Mouse (Mus musculus): ENCODE data around the gene Shoc2.
"Not testable (repeated sequence)": the region's sequence is repeated elsewhere in the genome, so short reads cannot be mapped to it uniquely, and the experiment has no call there.

The Shoc2 gene

GRCm38 (mm10) chr19:53943802-53944785, at the start of gene Shoc2, which contains the start of gene Bbip1:
Gene Shoc2 (plus strand): TSS chr19:53944306.
Gene Bbip1 (minus strand): TSS chr19:53944627.
- DNase-seq (ENCODE audit: low spot score), result peak; percentile 99

GRCm38 (mm10) chr19:53894538-53895121, 49.5 kb upstream of the Shoc2 start:
- no peak for DNase-seq (ENCODE audit: low spot score)

- DNase-seq (ENCODE audit: low spot score), result no peak
These were observed 46.1 kb upstream of the Shoc2 start for GRCm38 (mm10) chr19:53898046-53898445.

DNA sequence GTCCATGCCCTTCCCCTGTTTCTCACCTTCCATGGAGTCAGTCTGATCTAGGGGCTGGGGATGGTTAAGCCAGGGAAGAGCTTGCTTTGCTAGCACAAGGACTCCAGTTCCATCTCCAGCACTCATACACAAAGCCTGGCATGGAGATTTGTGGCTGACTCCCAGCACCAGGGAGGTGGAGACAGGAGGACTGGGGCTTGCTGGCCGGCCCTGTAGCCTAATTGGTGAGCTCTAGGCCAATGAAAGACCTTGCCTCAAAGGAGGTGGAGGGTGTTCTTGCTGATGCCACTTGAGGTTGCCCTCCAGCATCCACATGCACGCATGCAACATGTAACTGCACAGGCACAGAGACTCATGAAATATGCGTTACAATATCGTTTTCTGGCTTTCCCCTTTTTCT, 45.6 kb upstream of the Shoc2 start:
- no peak for DNase-seq (ENCODE audit: low spot score)

GRCm38 (mm10) chr19:53898970-53899900, 44.9 kb upstream of the Shoc2 start:
- no peak for DNase-seq (ENCODE audit: low spot score)

DNA sequence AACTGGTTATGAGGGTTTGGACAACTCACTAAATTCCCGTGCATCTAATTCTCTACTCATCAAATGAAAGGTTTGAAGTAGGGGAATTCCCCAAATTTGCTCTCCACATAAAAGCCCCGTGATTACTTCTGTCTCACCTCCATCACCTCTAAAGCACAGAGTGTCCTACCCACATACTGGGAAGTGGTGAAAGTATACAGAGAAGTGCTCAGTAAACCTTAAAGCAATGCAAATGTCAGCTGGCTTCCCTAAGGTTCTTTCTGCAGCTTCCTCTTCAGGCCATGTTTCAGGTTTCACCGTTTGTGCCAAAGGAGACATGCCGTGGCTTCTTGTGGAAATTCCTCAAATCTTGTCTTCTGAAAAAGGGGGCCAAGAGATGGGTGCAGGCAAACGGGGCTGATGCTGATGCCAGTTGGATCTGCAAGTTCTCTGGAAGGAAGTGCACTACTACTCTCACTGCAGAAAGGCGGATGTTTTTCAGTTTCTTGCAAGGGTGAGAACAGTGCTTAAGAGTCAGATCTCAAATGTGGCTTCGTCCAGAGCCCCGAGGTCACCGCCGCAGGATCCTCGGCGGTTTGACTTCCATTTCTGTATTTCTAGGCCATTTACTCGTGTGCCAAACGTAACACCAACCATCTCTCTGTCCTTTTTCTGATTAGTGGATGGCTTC, 44.0 kb upstream of the Shoc2 start:
- DNase-seq (ENCODE audit: low spot score), result no peak

DNA sequence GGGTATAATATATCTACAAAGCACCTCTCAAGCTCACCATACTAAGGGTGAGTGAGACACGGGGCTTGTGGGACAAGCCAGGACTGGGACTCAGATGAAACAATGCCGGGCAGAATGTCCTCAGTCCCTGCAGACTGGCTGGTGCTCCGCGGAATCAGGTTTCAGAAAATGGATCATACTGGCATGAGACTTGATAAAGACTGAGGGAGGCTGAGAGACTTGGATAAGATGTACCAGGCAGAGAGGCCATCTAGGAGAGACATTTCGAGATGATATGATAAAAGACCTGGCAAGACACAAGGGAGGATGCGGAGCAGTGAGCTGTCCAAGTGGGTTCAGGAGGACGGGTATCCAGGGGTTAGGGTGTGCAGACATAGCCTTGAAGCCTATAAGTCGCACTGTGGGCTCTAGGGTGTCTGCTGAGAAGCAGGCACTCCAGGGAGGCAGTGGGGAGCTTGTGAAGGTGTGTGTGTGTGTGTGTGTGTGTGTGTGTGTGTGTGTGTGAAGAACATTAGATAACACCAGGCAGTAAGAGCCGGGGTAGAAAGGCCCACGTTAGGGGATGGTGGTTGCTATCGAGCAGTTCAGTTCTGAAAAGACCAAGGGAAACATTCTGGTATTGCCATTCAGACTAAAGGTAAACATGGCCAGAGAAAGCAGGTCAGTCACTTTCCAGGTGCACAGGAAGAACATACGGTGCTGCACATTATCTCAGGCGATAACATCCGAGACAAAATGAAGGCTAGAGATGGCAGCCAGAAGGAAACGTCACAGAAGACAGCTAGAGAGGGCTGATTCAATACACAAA, 42.0 kb upstream of the Shoc2 start:
- peak; percentile 18 for DNase-seq (ENCODE audit: low spot score)

GRCm38 (mm10) chr19:53902739-53903487, 41.2 kb upstream of the Shoc2 start:
- DNase-seq (ENCODE audit: low spot score), result peak; percentile 98

DNA sequence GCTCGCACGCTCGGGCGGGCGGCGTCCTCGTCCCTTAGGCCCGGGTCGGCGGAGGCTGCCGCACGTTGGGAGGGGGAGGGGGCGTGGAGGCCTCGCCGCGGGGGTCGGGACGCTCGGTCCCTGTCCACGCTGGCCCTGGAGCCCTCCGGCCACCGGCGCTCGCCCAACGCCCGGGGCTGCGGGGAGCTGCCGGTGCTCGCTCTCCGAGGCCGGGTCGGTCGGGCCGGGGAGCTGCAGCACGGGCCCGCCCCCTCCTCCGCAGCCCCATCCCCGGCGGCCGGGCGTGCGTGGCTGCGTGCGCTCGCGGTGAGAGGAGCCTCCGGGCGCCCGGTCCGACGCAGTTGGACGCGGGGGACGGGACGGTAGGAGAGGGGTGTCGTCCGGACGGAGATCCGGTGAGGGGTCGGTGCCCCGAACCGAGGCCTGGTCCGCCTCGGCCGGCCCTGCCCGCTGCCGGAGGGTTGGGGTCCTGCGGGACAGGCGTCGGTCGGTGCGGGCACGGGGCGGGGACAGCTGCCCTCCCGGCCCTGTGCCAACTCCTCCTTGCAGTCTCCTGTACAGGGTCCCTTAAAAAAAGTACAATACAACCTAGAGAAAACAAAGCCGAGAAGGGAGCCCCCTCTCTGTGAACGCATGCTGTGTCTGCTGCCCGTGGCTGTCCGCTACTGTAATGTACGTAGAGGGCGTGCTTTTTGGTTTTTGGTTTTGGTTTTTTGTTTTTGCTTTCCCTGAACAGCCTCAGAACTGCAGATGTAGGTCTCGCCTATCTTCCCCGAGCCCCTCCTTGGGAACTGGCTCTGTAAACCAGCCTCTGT, 40.4 kb upstream of the Shoc2 start:
- peak; percentile 83 for DNase-seq (ENCODE audit: low spot score)

- peak; percentile 18 for DNase-seq (ENCODE audit: low spot score)
These were observed 39.1 kb upstream of the Shoc2 start for GRCm38 (mm10) chr19:53904833-53905480.

GRCm38 (mm10) chr19:53906033-53906702, 37.9 kb upstream of the Shoc2 start:
- no peak for DNase-seq (ENCODE audit: low spot score)

DNA sequence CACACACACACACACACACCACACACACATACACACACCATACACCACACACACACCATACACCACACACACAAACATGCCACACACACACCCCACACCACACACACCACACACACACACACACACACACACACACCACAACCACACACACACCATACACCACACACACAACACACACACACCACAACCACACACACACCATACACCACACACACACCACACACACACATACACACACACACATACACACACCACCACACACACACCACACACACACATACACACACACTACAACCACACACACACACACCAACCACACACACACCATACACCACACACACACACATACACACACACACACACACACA, 37.4 kb upstream of the Shoc2 start:
- DNase-seq (ENCODE audit: low spot score), result not testable (repeated sequence)

DNA sequence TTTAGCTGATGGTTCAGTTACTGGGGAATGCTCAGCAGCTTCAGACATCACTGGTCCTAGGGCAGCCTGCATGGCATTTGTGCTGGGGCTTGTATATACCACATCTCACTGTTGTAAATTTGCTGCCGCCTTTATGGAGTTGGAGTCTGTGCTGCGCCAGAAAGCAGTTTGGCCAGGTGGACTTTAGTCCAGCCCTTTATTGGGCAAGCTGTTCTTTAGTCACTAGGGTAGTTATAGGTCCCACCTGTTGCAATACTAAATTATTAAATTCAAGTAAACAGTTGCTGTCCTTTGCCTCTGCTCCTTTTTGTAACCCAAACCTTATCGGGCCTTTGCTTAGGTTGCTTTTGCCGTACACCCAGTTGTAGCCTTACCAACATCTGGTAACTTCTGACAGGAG, 29.2 kb upstream of the Shoc2 start:
- no peak for DNase-seq (ENCODE audit: low spot score)

DNA sequence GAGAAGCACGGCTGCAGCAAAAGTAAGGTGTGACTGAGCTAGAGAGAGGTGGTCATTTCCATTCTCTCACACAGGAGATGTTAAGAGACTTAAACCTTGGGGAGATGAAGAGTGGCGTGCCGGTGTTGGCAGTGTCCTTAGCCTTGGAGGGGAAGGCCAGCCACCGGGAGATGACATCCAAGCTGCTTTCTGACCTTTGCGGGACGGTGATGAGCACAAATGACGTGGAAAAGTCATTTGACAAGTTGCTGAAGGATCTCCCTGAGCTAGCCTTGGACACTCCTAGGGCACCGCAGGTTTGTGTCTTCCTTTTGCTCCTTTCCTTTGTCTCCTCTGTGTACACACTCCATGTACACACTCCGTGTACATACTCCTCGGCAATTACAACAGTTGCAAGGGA, 24.6 kb upstream of the Shoc2 start:
- no peak for DNase-seq (ENCODE audit: low spot score)

GRCm38 (mm10) chr19:53921996-53922395, 22.1 kb upstream of the Shoc2 start:
- DNase-seq (ENCODE audit: low spot score), result not testable (repeated sequence)

- peak; percentile 58 for DNase-seq (ENCODE audit: low spot score)
These were observed 18.8 kb upstream of the Shoc2 start for GRCm38 (mm10) chr19:53925338-53925751.

- no peak for DNase-seq (ENCODE audit: low spot score)
These were observed 17.4 kb upstream of the Shoc2 start for GRCm38 (mm10) chr19:53926705-53927104.

- no peak for DNase-seq (ENCODE audit: low spot score)
These were observed 14.9 kb upstream of the Shoc2 start for GRCm38 (mm10) chr19:53929218-53929617.
